Mouse (Mus musculus): ENCODE results near the gene Itpr3. TPM values are rescaled to one million over a fixed set of nuclear protein-coding genes. Genes with fewer than 3 reads are reported as not detected.

The Itpr3 gene
- total RNA-seq (2012; rRNA removed): 44.1 and 74.5 TPM in 2 replicates

DNA sequence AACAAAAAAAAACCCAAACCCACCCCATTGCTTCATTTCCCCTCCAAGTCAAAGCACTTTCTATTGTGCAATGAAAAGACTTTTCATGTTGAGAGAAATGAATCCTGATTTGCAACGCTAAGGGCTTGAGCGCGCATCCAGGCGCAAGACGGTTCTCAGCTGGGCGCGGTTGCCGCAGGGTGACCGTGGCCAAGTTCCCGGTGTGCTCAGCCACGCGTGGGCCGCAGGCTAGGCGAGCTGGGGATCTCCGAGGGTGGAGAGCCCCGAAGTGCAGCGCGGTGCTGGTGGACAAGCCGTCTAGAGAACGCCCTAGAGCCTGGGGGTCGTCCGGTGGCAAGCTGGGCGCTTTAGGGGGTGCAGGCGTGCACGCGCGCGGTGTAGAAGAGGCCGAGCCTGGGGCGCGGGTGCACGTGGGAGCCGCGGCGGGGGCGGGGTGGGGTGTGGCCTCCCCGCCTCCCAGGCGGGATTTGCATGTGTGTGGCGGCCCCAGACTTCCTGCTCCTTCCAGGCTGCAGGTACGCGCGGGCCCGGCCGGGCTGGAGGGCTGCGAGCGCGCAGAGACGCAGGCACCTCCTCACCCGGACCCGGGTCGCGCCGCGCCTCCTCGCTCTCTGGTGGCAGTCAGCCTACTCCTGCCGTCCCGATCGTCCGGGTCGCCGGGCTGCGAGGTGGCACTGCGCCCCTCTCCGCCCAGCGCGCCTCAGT is at the start of gene Itpr3:
Gene Itpr3, plus strand, starts transcription at position 493 of the 705 bp plus-strand sequence.
- H3K4me1 ChIP-seq (ENCODE audit: control insufficient read depth in 2 of 2, insufficient read depth in 2 of 2, low read length in 2 of 2, poor library complexity in 1 of 2): peaks cover 2 to 36% of the 10 kb centered on the region in 2 experiments; a peak in 3 of 4 replicates
- in situ Hi-C loops (cut with MboI; ENCODE audit: low sequenced_read_pairs in 2 of 2, unreplicated experiment in 2 of 2): no loop called here
- H3K4me3 ChIP-seq (ENCODE audit: insufficient read depth in 1 of 2, low read depth in 1 of 2, low read length in 2 of 2, poor library complexity in 1 of 2, severe bottlenecking in 1 of 2): peak within 1 kb of the TSS; percentile 68 to 85
- peak within 1 kb of the TSS; percentile 80 for H3K9ac ChIP-seq (ENCODE audit: insufficient read depth, low read depth, low read length, poor library complexity, severe bottlenecking)
- no peaks in the 10 kb centered on the region for H3K9me3 ChIP-seq (ENCODE audit: control insufficient read depth, insufficient read depth, low read depth, low read length)
- TF ChIP-seq CHD2 (IDR thresholded peaks at IDR 0.05; ENCODE audit: low read depth, low read length): no peak
- 0 out of 2 replicates have a peak, but pooled peaks have one; percentile 27 for TF ChIP-seq HCFC1 (IDR thresholded peaks at IDR 0.05; ENCODE audit: borderline replicate concordance, insufficient read depth, low read length)
- TF ChIP-seq ZNF384 (IDR thresholded peaks at IDR 0.05; ENCODE audit: low read depth, low read length): no peak
- DNase-seq (ENCODE audit: low read depth, low spot score): no peak
- H3K27ac ChIP-seq (ENCODE audit: insufficient read depth, low read depth, low read length, poor library complexity, severe bottlenecking): peak within 1 kb of the TSS; percentile 93
- H3K36me3 ChIP-seq (ENCODE audit: control insufficient read depth, insufficient read depth, low read length, poor library complexity, severe bottlenecking): no peaks in the 10 kb centered on the region; the same call in 1 of the 2 replicates

DNA sequence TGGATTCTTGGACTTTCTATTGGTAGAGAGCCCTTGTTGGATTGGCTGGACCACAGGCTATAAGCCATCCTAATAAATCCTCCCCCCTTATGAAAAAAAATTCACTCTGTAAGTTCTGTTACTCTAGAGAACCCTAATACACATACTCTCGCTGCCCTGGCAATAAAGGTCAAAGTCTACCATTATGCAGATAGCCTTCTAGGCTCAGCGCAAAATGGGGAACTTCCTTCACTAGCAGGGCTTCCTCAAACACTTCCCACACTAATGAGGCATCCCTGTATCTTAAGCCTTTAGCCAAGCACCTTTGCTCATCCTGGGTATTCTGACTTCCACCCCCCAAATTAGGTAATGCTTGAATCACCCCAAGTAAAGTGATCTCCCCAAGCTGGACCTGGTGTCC is 48.8 kb upstream of the Itpr3 start:
- Histone ChIP-seq H3K4me1 (ENCODE audit: control insufficient read depth in 2 of 2, insufficient read depth in 2 of 2, low read length in 2 of 2, poor library complexity in 1 of 2) (peaks cover 14 to 43% of the 10 kb centered on the region in 2 experiments; a peak in 3 of 4 replicates), H3K9ac (ENCODE audit: insufficient read depth, low read depth, low read length, poor library complexity, severe bottlenecking) (no peak overlapping the region), H3K27ac (ENCODE audit: insufficient read depth, low read depth, low read length, poor library complexity, severe bottlenecking) (no peak overlapping the region), H3K4me3 (ENCODE audit: insufficient read depth in 1 of 2, low read depth in 1 of 2, low read length in 2 of 2, poor library complexity in 1 of 2, severe bottlenecking in 1 of 2) (no peak overlapping the region), H3K9me3 (ENCODE audit: control insufficient read depth, insufficient read depth, low read depth, low read length) (no peaks in the 10 kb centered on the region), H3K36me3 (ENCODE audit: control insufficient read depth, insufficient read depth, low read length, poor library complexity, severe bottlenecking) (no peaks in the 10 kb centered on the region)
- in situ Hi-C loops (cut with MboI; ENCODE audit: low sequenced_read_pairs in 2 of 2, unreplicated experiment in 2 of 2): no loop called here
- TF ChIP-seq ZNF384 (IDR thresholded peaks at IDR 0.05; ENCODE audit: low read depth, low read length) (no peak), CHD2 (IDR thresholded peaks at IDR 0.05; ENCODE audit: low read depth, low read length) (no peak), ZC3H11A (IDR thresholded peaks at IDR 0.05; ENCODE audit: borderline replicate concordance, low read depth, low read length) (no peak), HCFC1 (IDR thresholded peaks at IDR 0.05; ENCODE audit: borderline replicate concordance, insufficient read depth, low read length) (no peak), MAFK (IDR thresholded peaks at IDR 0.05; ENCODE audit: insufficient read depth, low read depth, low read length) (no peak)
- DNase-seq (ENCODE audit: low read depth, low spot score): no peak

DNA sequence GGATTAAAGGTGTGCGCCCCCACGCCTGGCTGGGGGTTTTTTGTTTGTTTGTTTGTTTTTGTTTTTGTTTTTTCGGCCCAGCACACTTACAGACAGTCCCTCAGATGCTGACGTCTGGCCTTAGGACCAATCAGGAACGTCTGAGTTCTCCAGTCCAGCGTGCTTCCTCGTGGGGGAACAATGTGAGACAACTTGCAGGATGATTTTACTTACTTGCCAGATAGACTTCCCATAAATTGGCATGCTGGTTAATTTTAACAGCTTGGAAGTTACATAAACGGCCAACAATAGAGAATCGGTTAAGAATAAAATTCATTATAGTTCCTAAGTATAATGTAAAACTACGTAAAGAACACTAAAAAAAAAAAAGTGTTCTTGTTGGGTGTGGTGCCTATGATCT is 45.9 kb upstream of the Itpr3 start:
- no peak overlapping the region for H3K4me3 ChIP-seq (ENCODE audit: insufficient read depth in 1 of 2, low read depth in 1 of 2, low read length in 2 of 2, poor library complexity in 1 of 2, severe bottlenecking in 1 of 2)
- H3K9ac ChIP-seq (ENCODE audit: insufficient read depth, low read depth, low read length, poor library complexity, severe bottlenecking): no peak overlapping the region
- H3K27ac ChIP-seq (ENCODE audit: insufficient read depth, low read depth, low read length, poor library complexity, severe bottlenecking): no peak overlapping the region
- H3K36me3 ChIP-seq (ENCODE audit: control insufficient read depth, insufficient read depth, low read length, poor library complexity, severe bottlenecking): no peaks in the 10 kb centered on the region
- TF ChIP-seq HCFC1 (IDR thresholded peaks at IDR 0.05; ENCODE audit: borderline replicate concordance, insufficient read depth, low read length): no peak
- no peak for TF ChIP-seq MAFK (IDR thresholded peaks at IDR 0.05; ENCODE audit: insufficient read depth, low read depth, low read length)
- peaks cover 14 to 39% of the 10 kb centered on the region in 2 experiments; a peak in 3 of 4 replicates for H3K4me1 ChIP-seq (ENCODE audit: control insufficient read depth in 2 of 2, insufficient read depth in 2 of 2, low read length in 2 of 2, poor library complexity in 1 of 2)
- in situ Hi-C loops (cut with MboI; ENCODE audit: low sequenced_read_pairs in 2 of 2, unreplicated experiment in 2 of 2): no loop called here
- no peak for DNase-seq (ENCODE audit: low read depth, low spot score)
- no peaks in the 10 kb centered on the region for H3K9me3 ChIP-seq (ENCODE audit: control insufficient read depth, insufficient read depth, low read depth, low read length)

DNA sequence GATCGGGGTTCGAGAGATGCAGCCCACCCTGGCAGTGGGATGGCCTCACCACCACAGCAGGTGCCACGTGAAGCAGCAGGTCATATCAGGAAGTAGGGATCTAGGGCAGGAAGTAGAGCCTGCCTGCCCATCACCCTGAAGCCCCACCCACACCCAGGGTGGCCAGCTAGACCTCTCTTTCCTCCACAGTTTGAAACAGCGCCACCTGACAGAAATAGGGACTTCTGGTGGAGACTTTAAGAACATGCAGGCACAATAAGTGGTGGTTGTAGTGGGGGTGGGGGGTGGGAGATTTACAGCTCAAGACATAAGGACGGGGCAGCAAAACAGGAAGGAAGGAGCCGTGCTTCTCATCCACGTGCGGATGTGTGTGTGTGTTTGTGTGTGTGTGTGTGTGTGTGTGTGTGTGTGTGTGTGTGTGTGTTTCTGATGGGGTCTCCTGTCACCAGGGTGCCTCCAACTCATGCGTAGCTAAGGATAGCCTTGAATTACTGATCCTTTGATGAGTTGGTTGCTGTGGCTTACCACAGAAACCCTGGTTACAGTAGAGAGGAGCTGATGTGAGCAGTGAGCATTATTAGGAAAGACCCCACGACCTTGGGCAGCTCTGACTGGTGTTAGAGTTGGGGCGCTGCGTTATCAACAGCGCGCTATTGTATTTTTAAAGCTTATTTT is 45.0 kb upstream of the Itpr3 start:
- Histone ChIP-seq H3K9me3 (ENCODE audit: control insufficient read depth, insufficient read depth, low read depth, low read length) (no peaks in the 10 kb centered on the region), H3K9ac (ENCODE audit: insufficient read depth, low read depth, low read length, poor library complexity, severe bottlenecking) (peak overlapping the region; percentile 16; the same call in 1 of the 2 replicates), H3K4me3 (ENCODE audit: insufficient read depth in 1 of 2, low read depth in 1 of 2, low read length in 2 of 2, poor library complexity in 1 of 2, severe bottlenecking in 1 of 2) (no peak overlapping the region), H3K27ac (ENCODE audit: insufficient read depth, low read depth, low read length, poor library complexity, severe bottlenecking) (no peak overlapping the region), H3K4me1 (ENCODE audit: control insufficient read depth in 2 of 2, insufficient read depth in 2 of 2, low read length in 2 of 2, poor library complexity in 1 of 2) (peaks cover 14 to 40% of the 10 kb centered on the region in 2 experiments; a peak in 3 of 4 replicates), H3K36me3 (ENCODE audit: control insufficient read depth, insufficient read depth, low read length, poor library complexity, severe bottlenecking) (no peaks in the 10 kb centered on the region)
- TF ChIP-seq CHD2 (IDR thresholded peaks at IDR 0.05; ENCODE audit: low read depth, low read length): no peak
- TF ChIP-seq ZC3H11A (IDR thresholded peaks at IDR 0.05; ENCODE audit: borderline replicate concordance, low read depth, low read length): no peak
- no peak for TF ChIP-seq ZNF384 (IDR thresholded peaks at IDR 0.05; ENCODE audit: low read depth, low read length)
- TF ChIP-seq HCFC1 (IDR thresholded peaks at IDR 0.05; ENCODE audit: borderline replicate concordance, insufficient read depth, low read length): no peak
- TF ChIP-seq MAFK (IDR thresholded peaks at IDR 0.05; ENCODE audit: insufficient read depth, low read depth, low read length): no peak
- no peak for DNase-seq (ENCODE audit: low read depth, low spot score)
- in situ Hi-C loops (cut with MboI; ENCODE audit: low sequenced_read_pairs in 2 of 2, unreplicated experiment in 2 of 2): no loop called here

All from ES-E14 (cell line).